Mouse (Mus musculus): ENCODE measurements around the gene Susd1.

DNA sequence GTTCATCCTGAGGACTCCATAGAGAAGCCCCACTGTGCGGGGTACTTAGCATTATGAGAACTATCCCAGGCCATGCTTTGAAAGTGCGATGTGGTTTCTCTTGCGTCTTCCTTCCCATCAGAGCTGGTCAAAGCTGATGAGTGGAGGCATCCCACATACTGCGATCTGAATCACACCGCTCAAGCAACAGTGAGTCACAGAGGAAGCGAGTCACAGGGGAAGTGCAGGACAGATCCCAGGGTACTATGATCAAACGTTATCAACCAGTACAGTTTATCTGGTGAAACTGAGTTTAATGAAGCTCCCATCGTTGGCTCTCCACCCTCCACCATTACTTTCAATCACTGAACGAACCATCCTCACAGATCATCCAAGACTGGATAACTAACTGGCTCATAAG lies 72.2 kb downstream of the Susd1 start:
- TF ChIP-seq GATA1 (IDR thresholded peaks at IDR 0.05; ENCODE audit: borderline replicate concordance, low read length), result no peak
- TF ChIP-seq FLI1 (IDR thresholded peaks at IDR 0.05; ENCODE audit: low read length), result no peak
